Mouse (Mus musculus) hindbrain, embryonic 11.5 days (tissue): Measurements from ENCODE around the gene Cnih1. TPM values are rescaled to one million over a fixed set of nuclear protein-coding genes. Genes with fewer than 3 reads are reported as not detected.
A peak's percentile ranks its signal among the peaks of the same experiment; 100 is the strongest.

ENCODE experiments used
- ATAC-seq: fragments of 200-750 bp; cut with Nextera tagmentation; 2 replicates; pipeline ENCODE4 v1.8.0; 2017; ENCODE audit warnings: mild to moderate bottlenecking, moderate TSS enrichment, moderate library complexity; ENCODE audit not compliant: low FRiP score
- DNase-seq: peaks from one replicate; pipeline ENCODE4 v3.0.0-alpha.2; 2015; ENCODE audit warnings: low spot score
- H3K27ac ChIP-seq: fragments of 300-500 bp; sonication (generic); 2 replicates; pipeline ENCODE4 v1.5.1; 2014; ENCODE audit warnings: mild to moderate bottlenecking, low read depth, low read length
- H3K27me3 ChIP-seq: fragments of 300-500 bp; sonication (generic); 2 replicates; pipeline ENCODE4 v1.6.1; 2014; ENCODE audit warnings: mild to moderate bottlenecking, low read length, moderate library complexity, mixed read lengths; ENCODE audit not compliant: control insufficient read depth, insufficient read depth
- H3K36me3 ChIP-seq: fragments of 300-500 bp; sonication (generic); 2 replicates; pipeline ENCODE4 v1.6.1; 2014; ENCODE audit warnings: mild to moderate bottlenecking, low read length, moderate library complexity, mixed read lengths; ENCODE audit not compliant: control insufficient read depth, insufficient read depth
- H3K4me1 ChIP-seq: fragments of 300-500 bp; sonication (generic); replicated peaks from 2 replicates; pipeline ENCODE4 v1.6.1; 2014; ENCODE audit warnings: low read length, mixed read lengths; ENCODE audit not compliant: control insufficient read depth, insufficient read depth
- H3K4me2 ChIP-seq: fragments of 300-500 bp; sonication (generic); replicated peaks from 2 replicates; pipeline ENCODE4 v1.6.1; 2014; ENCODE audit warnings: mild to moderate bottlenecking, low read depth, low read length
- H3K4me3 ChIP-seq: fragments of 300-500 bp; sonication (generic); 2 replicates; pipeline ENCODE4 v1.5.1; 2014; ENCODE audit warnings: low read depth, low read length
- H3K9ac ChIP-seq: fragments of 300-500 bp; sonication (generic); 2 replicates; pipeline ENCODE4 v1.6.1; 2014; ENCODE audit warnings: low read depth, low read length
- H3K9me3 ChIP-seq: fragments of 300-500 bp; sonication (generic); 2 replicates; pipeline ENCODE4 v1.6.1; 2016; ENCODE audit warnings: low read length; ENCODE audit not compliant: control insufficient read depth
- WGBS: fragments of 180-500 bp; shearing (Covaris S2); extraction: QIAGEN DNeasy Blood & Tissue Kit; methylation state at CpG from one replicate; pipeline ENCODE4 v1.1.7; 2014; 5-methylcytosine and 5-hydroxymethylcytosine counted together
- polyA plus RNA-seq: library from polyadenylated mRNA; unstranded; fragments of >200 nt; fragmentation: Nextera tagmentation; extraction: Ambion mirVana; gene quantifications from 2 replicates; pipeline ENCODE4 v1.2.1, GENCODE M21; 2014

Gene Cnih1
- polyA plus RNA-seq, 1 experiment from 2014 or later: 231 TPM

- no peak overlapping the region for H3K4me2 ChIP-seq
- no peaks in the 10 kb centered on the region for H3K4me1 ChIP-seq
- H3K4me3 ChIP-seq: no peak overlapping the region
- no peak overlapping the region for H3K27ac ChIP-seq
- WGBS: 89% methylated on average over 3 of the region's 3 CpGs
- no peak overlapping the region for H3K9ac ChIP-seq
- DNase-seq (no peak), ATAC-seq (no peak)
- no peaks in the 10 kb centered on the region for H3K27me3 ChIP-seq
- H3K36me3 ChIP-seq: no peaks in the 10 kb centered on the region
- H3K9me3 ChIP-seq: no peaks in the 10 kb centered on the region
Observed at GRCm38 (mm10) chr14:46800684-46801345, 12.6 kb upstream of the Cnih1 start.

- 90% methylated on average over 5 of the region's 5 CpGs for WGBS
- H3K9me3 ChIP-seq: no peaks in the 10 kb centered on the region
- ATAC-seq (no peak), DNase-seq (no peak)
- no peak overlapping the region for H3K4me2 ChIP-seq
- H3K36me3 ChIP-seq: no peaks in the 10 kb centered on the region
- H3K4me1 ChIP-seq: no peaks in the 10 kb centered on the region
- H3K9ac ChIP-seq: no peak overlapping the region
- H3K4me3 ChIP-seq: no peak overlapping the region
- no peak overlapping the region for H3K27ac ChIP-seq
- H3K27me3 ChIP-seq: no peaks in the 10 kb centered on the region
Observed at GRCm38 (mm10) chr14:46794157-46794556, 5.9 kb upstream of the Cnih1 start.

- H3K27me3 ChIP-seq: no peaks in the 10 kb centered on the region
- no peak overlapping the region for H3K4me2 ChIP-seq
- H3K27ac ChIP-seq: no peak overlapping the region
- no peaks in the 10 kb centered on the region for H3K9me3 ChIP-seq
- no peak overlapping the region for H3K9ac ChIP-seq
- ATAC-seq: no peak
- H3K36me3 ChIP-seq: no peaks in the 10 kb centered on the region
- 91% methylated on average over 6 of the region's 6 CpGs for WGBS
- DNase-seq: no peak
- no peak overlapping the region for H3K4me3 ChIP-seq
- H3K4me1 ChIP-seq: 0 out of 2 replicates have a peak, but pooled peaks cover 2% of the 10 kb centered on the region
Observed at GRCm38 (mm10) chr14:46790723-46791122, 2.5 kb upstream of the Cnih1 start.

DNA sequence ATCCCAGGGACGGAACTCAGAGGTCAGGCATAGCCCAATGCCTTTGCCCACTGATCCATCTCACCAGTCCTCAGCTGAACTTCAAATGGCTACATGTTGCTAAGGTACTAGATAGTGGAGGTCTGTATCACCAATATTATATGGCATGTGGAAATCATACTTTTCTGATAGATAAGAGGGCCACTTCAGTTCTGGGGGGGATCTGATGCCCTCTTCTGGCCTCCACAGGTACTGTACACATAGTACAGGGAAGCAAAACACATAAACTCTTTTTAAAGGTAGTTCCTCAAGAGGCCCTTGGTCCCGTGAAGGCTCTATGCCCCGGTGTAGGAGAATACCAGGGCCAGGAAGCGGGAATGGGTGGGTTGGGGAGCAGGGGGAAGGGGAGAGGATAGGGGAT is 2.1 kb upstream of the Cnih1 start:
- WGBS: 77% methylated on average over 4 of the region's 4 CpGs

GRCm38 (mm10) chr14:46788505-46788901 is 292 bp upstream of the Cnih1 start:
- ATAC-seq (peak; percentile 28), DNase-seq (no peak)
- Histone ChIP-seq H3K9ac (no peak overlapping the region), H3K4me3 (peak overlapping the region; percentile 93; the same call in 1 of the 2 replicates), H3K4me1 (0 out of 2 replicates have a peak, but pooled peaks cover 2% of the 10 kb centered on the region), H3K4me2 (no peak overlapping the region), H3K27me3 (no peaks in the 10 kb centered on the region), H3K27ac (peak overlapping the region; percentile 99; the same call in 1 of the 2 replicates), H3K36me3 (no peaks in the 10 kb centered on the region), H3K9me3 (no peaks in the 10 kb centered on the region)
- 32% methylated on average over 8 of the region's 8 CpGs for WGBS

More for the DNA sequence above, 2.1 kb upstream of the Cnih1 start:
- 0 out of 2 replicates have a peak, but pooled peaks cover 2% of the 10 kb centered on the region for H3K4me1 ChIP-seq
- no peak overlapping the region for H3K9ac ChIP-seq
- no peaks in the 10 kb centered on the region for H3K9me3 ChIP-seq
- ATAC-seq (no peak), DNase-seq (no peak)
- H3K27me3 ChIP-seq: no peaks in the 10 kb centered on the region
- H3K27ac ChIP-seq: no peak overlapping the region
- no peak overlapping the region for H3K4me2 ChIP-seq
- H3K4me3 ChIP-seq: no peak overlapping the region
- H3K36me3 ChIP-seq: no peaks in the 10 kb centered on the region

DNA sequence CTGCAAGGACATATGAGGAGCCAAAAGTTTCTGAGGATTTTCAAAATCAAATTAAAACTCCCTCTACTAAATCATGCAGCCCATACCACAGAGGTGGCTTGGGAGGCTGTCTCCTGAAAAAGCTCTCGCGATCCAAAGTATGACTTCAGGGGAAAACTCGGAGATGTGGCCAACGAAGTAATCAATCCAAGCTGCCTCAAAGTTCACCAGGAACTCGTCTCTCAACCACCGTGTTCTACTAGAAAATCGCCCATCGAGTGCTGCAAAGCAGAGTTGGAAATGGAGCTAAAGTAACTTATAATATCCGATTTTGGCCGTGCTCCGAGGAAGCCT is 791 bp downstream of the Cnih1 start:
- under 1% methylated on average over 11 of the region's 11 CpGs for WGBS
- no peaks in the 10 kb centered on the region for H3K36me3 ChIP-seq
- peak; percentile 1; the same call in 1 of the 2 replicates for ATAC-seq

DNA sequence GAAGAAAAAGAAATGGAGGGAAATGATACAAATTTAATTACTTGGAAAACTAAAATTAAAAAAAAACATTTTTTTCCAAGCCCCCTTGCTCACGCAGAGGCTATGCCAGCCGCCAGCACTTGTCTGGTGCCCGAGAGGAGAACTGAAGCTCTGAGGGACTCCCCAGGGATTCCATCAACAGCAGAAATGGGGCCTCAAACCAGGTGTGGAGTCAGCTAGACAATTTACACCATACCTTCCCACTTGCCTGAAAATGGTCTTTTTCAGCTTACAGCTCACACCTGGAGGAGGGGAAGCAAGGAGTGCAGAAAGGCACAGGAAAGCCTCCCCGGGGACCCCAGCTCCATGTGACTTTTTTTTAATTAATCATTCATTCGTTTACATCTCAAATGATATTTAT is 3.0 kb downstream of the Cnih1 start:
- ATAC-seq (no peak), DNase-seq (no peak)
- Histone ChIP-seq H3K4me1 (0 out of 2 replicates have a peak, but pooled peaks cover 2% of the 10 kb centered on the region), H3K27me3 (no peaks in the 10 kb centered on the region), H3K36me3 (no peaks in the 10 kb centered on the region), H3K9ac (no peak overlapping the region), H3K4me2 (no peak overlapping the region), H3K4me3 (no peak overlapping the region), H3K27ac (no peak overlapping the region), H3K9me3 (no peaks in the 10 kb centered on the region)
- WGBS: 92% methylated on average over 5 of the region's 5 CpGs

More for the DNA sequence above, 791 bp downstream of the Cnih1 start:
- no peak for DNase-seq
- 0 out of 2 replicates have a peak, but pooled peaks cover 2% of the 10 kb centered on the region for H3K4me1 ChIP-seq
- peak overlapping the region; percentile 99; the same call in 1 of the 2 replicates for H3K27ac ChIP-seq
- no peaks in the 10 kb centered on the region for H3K27me3 ChIP-seq
- peak overlapping the region; percentile 100 for H3K9ac ChIP-seq
- H3K9me3 ChIP-seq: no peaks in the 10 kb centered on the region
- H3K4me2 ChIP-seq: peak overlapping the region; percentile 67
- peak overlapping the region; percentile 93 for H3K4me3 ChIP-seq

DNA sequence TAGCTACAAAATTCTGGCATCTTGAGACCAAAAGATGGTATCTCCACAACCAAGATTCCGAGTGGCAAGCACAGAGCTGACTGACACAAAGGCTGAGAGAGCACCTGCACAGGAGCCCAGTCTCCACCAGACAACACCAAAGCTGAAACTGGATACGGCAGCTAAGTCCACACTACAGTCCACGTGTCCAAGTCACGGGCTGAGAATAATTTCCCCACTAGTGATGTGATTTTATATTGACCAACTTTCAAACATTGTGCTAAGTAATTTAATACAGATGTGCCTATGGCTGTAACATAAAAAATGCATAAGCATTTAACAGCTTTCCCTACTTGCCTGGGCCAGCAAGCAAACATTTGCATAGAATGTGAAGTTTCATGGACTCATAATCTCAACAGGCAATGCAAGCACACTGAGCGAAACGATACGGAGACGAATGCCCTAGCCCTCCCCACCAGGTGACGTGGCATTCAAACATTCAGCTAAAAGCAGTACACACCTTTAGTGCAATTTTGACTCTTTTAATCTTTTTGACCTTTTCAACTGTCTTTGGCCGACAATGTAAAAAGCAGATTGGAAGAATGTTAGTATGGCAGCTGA is 4.8 kb downstream of the Cnih1 start:
- Histone ChIP-seq H3K36me3 (peaks cover 15% of the 10 kb centered on the region), H3K4me2 (no peak overlapping the region), H3K9ac (no peak overlapping the region), H3K27me3 (no peaks in the 10 kb centered on the region), H3K4me1 (0 out of 2 replicates have a peak, but pooled peaks cover 2% of the 10 kb centered on the region), H3K4me3 (no peak overlapping the region), H3K27ac (no peak overlapping the region), H3K9me3 (peaks cover 4% of the 10 kb centered on the region; the same call in 1 of the 2 replicates)
- no peak for DNase-seq
- WGBS: 93% methylated on average over 10 of the region's 10 CpGs
- no peak for ATAC-seq
